Mouse (Mus musculus): ENCODE results near the gene Fam71f2. TPM values are rescaled to one million over a fixed set of nuclear protein-coding genes. Genes with fewer than 3 reads are reported as not detected.

The Fam71f2 gene
- polyA plus RNA-seq, 1 experiment: 0.45 TPM

GRCm38 (mm10) chr6:29241697-29242096, 37.7 kb upstream of the Fam71f2 start:
- 50% methylated on average over 2 of the region's 2 CpGs for WGBS

DNA sequence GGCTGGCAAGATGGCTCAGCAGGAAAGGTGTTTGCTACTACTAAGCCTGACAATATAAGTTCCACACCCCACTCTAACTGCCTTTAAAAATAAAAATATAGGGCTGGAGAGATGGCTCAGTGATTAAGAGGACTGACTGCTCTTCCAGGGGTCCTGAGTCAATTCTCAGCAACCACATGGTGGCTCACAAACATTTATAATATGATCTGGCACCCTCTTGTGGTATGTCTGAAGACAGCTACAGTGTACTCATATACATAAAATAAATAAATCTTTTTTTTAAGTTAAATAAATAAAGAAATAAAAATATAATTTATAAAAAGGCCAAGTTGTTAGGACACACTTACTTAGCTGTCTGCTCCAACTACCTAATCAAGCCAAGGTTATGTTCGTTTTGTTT, 37.1 kb upstream of the Fam71f2 start:
- WGBS: 76% methylated on average over 1 of the region's 1 CpGs
- no peaks in the 10 kb centered on the region for H3K27me3 ChIP-seq (replicated peaks; ENCODE audit: control insufficient read depth, insufficient read depth, low read length)

More at GRCm38 (mm10) chr6:29241697-29242096, 37.7 kb upstream of the Fam71f2 start:
- no peak for DNase-seq
- Histone ChIP-seq H3K4me1 (ENCODE audit: control insufficient read depth, insufficient read depth, low read length) (no peaks in the 10 kb centered on the region), H3K36me3 (ENCODE audit: control insufficient read depth, insufficient read depth, low read length) (no peaks in the 10 kb centered on the region), H3K27ac (ENCODE audit: insufficient read depth, low read depth, low read length) (no peak overlapping the region), H3K4me3 (ENCODE audit: insufficient read depth, low read depth, low read length) (no peak overlapping the region), H3K27me3 (replicated peaks; ENCODE audit: control insufficient read depth, insufficient read depth, low read length) (no peaks in the 10 kb centered on the region)
- TF ChIP-seq POLR2A (IDR thresholded peaks at IDR 0.05; ENCODE audit: low read depth, low read length) (no peak), CTCF (conservative IDR thresholded peaks at IDR 0.05; ENCODE audit: insufficient read depth, insufficient read length, low read depth, low read length) (peak; percentile 34; the same call in 1 of the 2 replicates)

DNA sequence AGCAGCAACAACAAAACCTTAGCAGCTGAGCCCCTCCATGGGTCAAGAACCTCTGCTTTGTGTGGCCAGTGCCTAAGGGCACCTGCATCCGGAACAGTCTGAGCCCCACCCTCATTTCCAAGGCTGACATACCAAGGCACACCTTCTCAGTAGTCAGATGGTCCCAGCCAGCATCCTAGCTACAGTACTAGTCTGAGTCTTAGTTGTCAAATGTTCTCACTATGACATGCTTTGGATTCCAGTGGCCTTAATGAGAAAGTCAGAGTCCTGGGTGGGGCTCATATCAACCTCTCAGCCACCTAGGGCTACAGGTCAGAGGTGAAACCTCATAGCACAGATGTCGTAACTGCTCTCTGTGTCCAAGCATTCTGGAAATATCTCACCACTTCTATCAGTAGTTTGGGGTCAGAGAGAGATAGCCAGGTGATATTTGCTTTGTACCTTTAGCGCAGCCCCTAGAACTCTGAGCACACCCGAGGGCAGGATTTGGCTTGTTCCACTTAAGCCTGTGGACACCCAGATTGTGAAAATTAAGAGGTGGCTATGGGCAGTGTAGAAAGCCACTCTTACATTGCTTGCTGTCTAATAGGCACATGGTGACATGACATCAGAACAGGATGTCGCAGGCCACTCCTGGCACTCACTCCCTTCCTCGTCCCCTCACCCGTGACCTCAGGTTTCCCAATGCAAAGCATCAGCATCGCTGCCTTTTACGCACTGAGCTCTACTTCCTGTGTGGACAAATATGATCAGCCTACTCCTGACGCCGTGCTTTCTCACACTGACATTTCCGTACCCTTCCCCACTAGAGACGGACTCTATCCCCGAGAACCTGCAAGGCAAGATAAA, 33.9 kb upstream of the Fam71f2 start:
- Histone ChIP-seq H3K27me3 (replicated peaks; ENCODE audit: control insufficient read depth, insufficient read depth, low read length) (no peaks in the 10 kb centered on the region), H3K4me1 (ENCODE audit: control insufficient read depth, insufficient read depth, low read length) (no peaks in the 10 kb centered on the region), H3K36me3 (ENCODE audit: control insufficient read depth, insufficient read depth, low read length) (no peaks in the 10 kb centered on the region), H3K27ac (ENCODE audit: insufficient read depth, low read depth, low read length) (no peak overlapping the region), H3K4me3 (ENCODE audit: insufficient read depth, low read depth, low read length) (no peak overlapping the region)
- no peak for DNase-seq
- TF ChIP-seq CTCF (conservative IDR thresholded peaks at IDR 0.05; ENCODE audit: insufficient read depth, insufficient read length, low read depth, low read length) (no peak), POLR2A (IDR thresholded peaks at IDR 0.05; ENCODE audit: low read depth, low read length) (no peak)
- 56% methylated on average over 14 of the region's 14 CpGs for WGBS

More for the DNA sequence above, 37.1 kb upstream of the Fam71f2 start:
- Histone ChIP-seq H3K4me1 (ENCODE audit: control insufficient read depth, insufficient read depth, low read length) (no peaks in the 10 kb centered on the region), H3K36me3 (ENCODE audit: control insufficient read depth, insufficient read depth, low read length) (no peaks in the 10 kb centered on the region), H3K27ac (ENCODE audit: insufficient read depth, low read depth, low read length) (no peak overlapping the region), H3K4me3 (ENCODE audit: insufficient read depth, low read depth, low read length) (no peak overlapping the region)
- DNase-seq: no peak
- no peak for TF ChIP-seq POLR2A (IDR thresholded peaks at IDR 0.05; ENCODE audit: low read depth, low read length)
- no peak for TF ChIP-seq CTCF (conservative IDR thresholded peaks at IDR 0.05; ENCODE audit: insufficient read depth, insufficient read length, low read depth, low read length)

DNA sequence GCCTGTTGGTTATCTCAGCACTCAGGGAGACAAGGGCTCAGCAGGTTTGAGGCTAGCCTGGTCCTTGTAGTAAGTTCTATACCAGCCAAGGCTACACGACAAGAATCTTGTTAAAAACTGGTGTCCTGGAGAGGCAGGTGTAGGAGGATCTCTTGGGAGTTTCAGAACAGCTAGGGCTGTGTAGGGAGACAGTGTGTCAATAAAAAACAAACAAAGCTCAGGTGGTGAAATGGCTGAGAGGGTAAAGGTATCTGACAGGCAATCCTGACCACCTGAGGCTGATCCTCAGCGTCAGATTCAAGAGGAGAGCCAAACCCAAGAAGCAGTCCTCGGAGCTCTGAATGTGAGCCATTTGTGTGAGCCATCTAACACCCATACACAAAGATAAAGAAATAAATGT, 33.2 kb upstream of the Fam71f2 start:
- DNase-seq: no peak
- Histone ChIP-seq H3K4me3 (ENCODE audit: insufficient read depth, low read depth, low read length) (no peak overlapping the region), H3K4me1 (ENCODE audit: control insufficient read depth, insufficient read depth, low read length) (no peaks in the 10 kb centered on the region), H3K36me3 (ENCODE audit: control insufficient read depth, insufficient read depth, low read length) (no peaks in the 10 kb centered on the region), H3K27ac (ENCODE audit: insufficient read depth, low read depth, low read length) (no peak overlapping the region), H3K27me3 (replicated peaks; ENCODE audit: control insufficient read depth, insufficient read depth, low read length) (no peaks in the 10 kb centered on the region)
- TF ChIP-seq CTCF (conservative IDR thresholded peaks at IDR 0.05; ENCODE audit: insufficient read depth, insufficient read length, low read depth, low read length): no peak
- TF ChIP-seq POLR2A (IDR thresholded peaks at IDR 0.05; ENCODE audit: low read depth, low read length): no peak
- 73% methylated on average over 3 of the region's 3 CpGs for WGBS

- H3K27me3 ChIP-seq (replicated peaks; ENCODE audit: control insufficient read depth, insufficient read depth, low read length): no peaks in the 10 kb centered on the region
- 61% methylated on average over 5 of the region's 5 CpGs for WGBS
- no peaks in the 10 kb centered on the region for H3K4me1 ChIP-seq (ENCODE audit: control insufficient read depth, insufficient read depth, low read length)
- TF ChIP-seq CTCF (conservative IDR thresholded peaks at IDR 0.05; ENCODE audit: insufficient read depth, insufficient read length, low read depth, low read length) (no peak), POLR2A (IDR thresholded peaks at IDR 0.05; ENCODE audit: low read depth, low read length) (no peak)
- DNase-seq: no peak
- no peak overlapping the region for H3K4me3 ChIP-seq (ENCODE audit: insufficient read depth, low read depth, low read length)
- H3K27ac ChIP-seq (ENCODE audit: insufficient read depth, low read depth, low read length): no peak overlapping the region
- H3K36me3 ChIP-seq (ENCODE audit: control insufficient read depth, insufficient read depth, low read length): no peaks in the 10 kb centered on the region
Observed at GRCm38 (mm10) chr6:29246585-29246984, 32.8 kb upstream of the Fam71f2 start.

GRCm38 (mm10) chr6:29247072-29247471, 32.3 kb upstream of the Fam71f2 start:
- H3K36me3 ChIP-seq (ENCODE audit: control insufficient read depth, insufficient read depth, low read length): no peaks in the 10 kb centered on the region
- TF ChIP-seq CTCF (conservative IDR thresholded peaks at IDR 0.05; ENCODE audit: insufficient read depth, insufficient read length, low read depth, low read length) (no peak), POLR2A (IDR thresholded peaks at IDR 0.05; ENCODE audit: low read depth, low read length) (no peak)
- H3K27ac ChIP-seq (ENCODE audit: insufficient read depth, low read depth, low read length): no peak overlapping the region
- H3K27me3 ChIP-seq (replicated peaks; ENCODE audit: control insufficient read depth, insufficient read depth, low read length): no peaks in the 10 kb centered on the region
- WGBS: 65% methylated on average over 4 of the region's 4 CpGs
- DNase-seq: no peak
- no peak overlapping the region for H3K4me3 ChIP-seq (ENCODE audit: insufficient read depth, low read depth, low read length)
- H3K4me1 ChIP-seq (ENCODE audit: control insufficient read depth, insufficient read depth, low read length): no peaks in the 10 kb centered on the region

DNA sequence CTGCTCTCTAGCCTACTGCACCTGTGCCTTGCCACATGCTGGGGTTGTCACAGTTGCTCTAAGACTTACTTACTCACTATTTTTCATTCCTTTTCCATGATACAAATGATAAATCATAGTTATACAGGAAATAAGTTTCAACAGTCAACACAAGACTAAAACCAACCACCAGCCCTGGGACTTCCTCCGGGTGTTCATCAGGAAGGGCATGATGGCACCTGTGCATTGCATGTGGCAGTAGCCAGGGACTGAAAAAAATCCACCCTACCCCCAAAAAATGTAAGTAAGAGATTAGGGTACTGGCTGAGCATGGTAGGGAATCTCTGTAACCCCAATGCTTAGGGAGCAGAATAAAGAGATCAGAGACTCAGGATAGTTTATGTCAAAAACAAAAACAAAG, 20.0 kb upstream of the Fam71f2 start:
- H3K36me3 ChIP-seq (ENCODE audit: control insufficient read depth, insufficient read depth, low read length): no peaks in the 10 kb centered on the region
- DNase-seq: no peak
- TF ChIP-seq POLR2A (IDR thresholded peaks at IDR 0.05; ENCODE audit: low read depth, low read length) (no peak), CTCF (conservative IDR thresholded peaks at IDR 0.05; ENCODE audit: insufficient read depth, insufficient read length, low read depth, low read length) (no peak)
- no peaks in the 10 kb centered on the region for H3K27me3 ChIP-seq (replicated peaks; ENCODE audit: control insufficient read depth, insufficient read depth, low read length)
- no peak overlapping the region for H3K4me3 ChIP-seq (ENCODE audit: insufficient read depth, low read depth, low read length)
- WGBS: 61% methylated on average over 1 of the region's 1 CpGs
- H3K4me1 ChIP-seq (ENCODE audit: control insufficient read depth, insufficient read depth, low read length): no peaks in the 10 kb centered on the region
- H3K27ac ChIP-seq (ENCODE audit: insufficient read depth, low read depth, low read length): no peak overlapping the region
